Mouse (Mus musculus) heart, embryonic 14.5 days (tissue): ENCODE data around the gene Miip. TPM values are rescaled to one million over a fixed set of nuclear protein-coding genes. Genes with fewer than 3 reads are reported as not detected.

Experiments
- ATAC-seq: fragments of 200-750 bp; cut with Nextera tagmentation; 2 replicates; pipeline ENCODE4 v1.8.0; 2017; ENCODE audit warnings: low read depth, moderate TSS enrichment; ENCODE audit not compliant: insufficient number of reproducible peaks, insufficient read depth, low FRiP score
- H3K27ac ChIP-seq, 2 experiments: fragments of 200-500 bp in 1 of 2; fragments of 300-500 bp in 1 of 2; sonication (generic) in 1 of 2; replicated peaks in 1 of 2; 2 replicates each; pipeline ENCODE4 v1.5.1; 2012 to 2014; ENCODE audit warnings: low read depth in 2 of 2, low read length in 2 of 2, control low read depth in 1 of 2, mild to moderate bottlenecking in 1 of 2, mixed read lengths in 1 of 2; ENCODE audit not compliant: control insufficient read depth in 1 of 2, insufficient read depth in 1 of 2
- H3K27me3 ChIP-seq: fragments of 300-500 bp; sonication (generic); 2 replicates; pipeline ENCODE4 v1.6.1; 2014; ENCODE audit warnings: mild to moderate bottlenecking, low read length, control low read depth; ENCODE audit not compliant: control insufficient read depth, insufficient read depth
- H3K36me3 ChIP-seq: fragments of 300-500 bp; sonication (generic); 2 replicates; pipeline ENCODE4 v1.6.1; 2014; ENCODE audit warnings: mild to moderate bottlenecking, control low read depth, low read length, mixed read lengths; ENCODE audit not compliant: control insufficient read depth, insufficient read depth
- H3K4me1 ChIP-seq, 2 experiments: fragments of 200-500 bp in 1 of 2; fragments of 300-500 bp in 1 of 2; sonication (generic) in 1 of 2; 2 replicates each; pipeline ENCODE4 v1.6.1; 2012 to 2014; ENCODE audit warnings: low read length in 2 of 2, control low read depth in 1 of 2, mixed read lengths in 1 of 2; ENCODE audit not compliant: control insufficient read depth in 2 of 2, insufficient read depth in 2 of 2
- H3K4me2 ChIP-seq: fragments of 300-500 bp; sonication (generic); 2 replicates; pipeline ENCODE4 v1.6.1; 2014; ENCODE audit warnings: mild to moderate bottlenecking, low read length
- H3K4me3 ChIP-seq, 2 experiments: fragments of 200-500 bp in 1 of 2; fragments of 300-500 bp in 1 of 2; sonication (generic) in 1 of 2; 2 replicates each; pipeline ENCODE4 v1.5.1; 2012 to 2014; ENCODE audit warnings: low read length in 2 of 2, mild to moderate bottlenecking in 2 of 2, control low read depth in 1 of 2, low read depth in 1 of 2, moderate library complexity in 1 of 2; ENCODE audit not compliant: control insufficient read depth in 1 of 2, insufficient read depth in 1 of 2
- H3K9ac ChIP-seq: fragments of 300-500 bp; sonication (generic); 2 replicates; pipeline ENCODE4 v1.6.1; 2014; ENCODE audit warnings: mild to moderate bottlenecking, low read length
- H3K9me3 ChIP-seq: fragments of 300-500 bp; sonication (generic); 2 replicates; pipeline ENCODE4 v1.6.1; 2016; ENCODE audit warnings: low read length, control low read depth; ENCODE audit not compliant: control insufficient read depth
- WGBS: fragments of 180-500 bp; shearing (Covaris S2); extraction: QIAGEN DNeasy Blood & Tissue Kit; methylation state at CpG from one replicate; pipeline ENCODE4 v1.1.7; 2014; 5-methylcytosine and 5-hydroxymethylcytosine counted together
- polyA plus RNA-seq: library from polyadenylated mRNA; unstranded; fragments of >200 nt; fragmentation: Nextera tagmentation; extraction: Ambion mirVana; gene quantifications from 2 replicates; pipeline ENCODE4 v1.2.1, GENCODE M21; 2014

Gene Miip
- polyA plus RNA-seq, 1 experiment from 2014 or later: 18.9 TPM

DNA sequence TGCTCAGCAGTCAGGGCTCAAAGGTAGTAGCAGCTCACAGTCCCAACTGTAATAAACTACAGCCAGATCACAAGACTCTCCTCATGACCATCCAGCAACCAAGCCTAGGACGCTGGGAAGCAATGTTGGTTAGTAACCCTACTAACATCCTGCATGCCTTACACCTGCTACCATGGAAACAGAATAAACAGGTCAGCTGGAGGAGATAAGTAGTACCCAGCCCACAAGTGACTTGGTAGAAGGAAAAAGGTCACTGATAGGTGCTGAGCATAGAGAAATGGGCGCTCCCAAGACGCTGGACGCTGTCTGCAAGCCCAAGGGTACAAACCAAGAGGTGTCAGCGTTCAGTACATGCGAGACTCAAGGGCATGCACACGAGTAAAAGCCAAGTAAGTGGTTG, 31.8 kb upstream of the Miip start:
- Histone ChIP-seq H3K27me3 (no peaks in the 10 kb centered on the region), H3K4me3 (no peak overlapping the region), H3K4me1 (peaks cover 47 to 62% of the 10 kb centered on the region in 2 experiments), H3K4me2 (peak overlapping the region; percentile 30), H3K27ac (peak overlapping the region; percentile 36 to 74; a peak in 3 of 4 replicates), H3K36me3 (peaks cover 78% of the 10 kb centered on the region), H3K9ac (peak overlapping the region; percentile 45; the same call in 1 of the 2 replicates), H3K9me3 (no peaks in the 10 kb centered on the region)
- WGBS: 42% methylated on average over 7 of the region's 7 CpGs
- no peak for ATAC-seq

DNA sequence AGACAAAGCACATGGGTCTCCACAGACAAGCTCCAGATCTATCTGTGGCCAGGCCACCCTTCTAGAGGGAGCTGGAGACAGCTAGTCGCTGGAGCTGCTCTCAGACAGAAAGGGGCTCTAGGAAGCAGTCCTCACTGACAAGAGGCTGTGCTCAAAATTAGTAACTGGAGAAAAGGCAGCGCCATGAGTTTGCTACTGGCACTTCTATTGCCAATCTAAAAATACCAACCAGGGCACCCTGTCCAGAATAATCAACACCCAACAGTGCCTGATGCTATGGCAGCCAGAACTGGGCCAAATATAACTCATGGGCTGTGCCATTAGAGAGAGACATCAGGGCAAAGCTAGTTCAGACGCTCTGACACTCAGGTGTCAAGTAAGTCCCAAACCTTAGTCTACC, 28.7 kb upstream of the Miip start:
- Histone ChIP-seq H3K4me3 (no peak overlapping the region), H3K4me2 (peak overlapping the region; percentile 41), H3K9me3 (no peaks in the 10 kb centered on the region), H3K27me3 (no peaks in the 10 kb centered on the region), H3K4me1 (peaks cover 35 to 45% of the 10 kb centered on the region in 2 experiments), H3K9ac (peak overlapping the region; percentile 61), H3K36me3 (peaks cover 99% of the 10 kb centered on the region), H3K27ac (peak overlapping the region; percentile 96 to 99)
- ATAC-seq: peak; percentile 48
- 39% methylated on average over 3 of the region's 3 CpGs for WGBS

DNA sequence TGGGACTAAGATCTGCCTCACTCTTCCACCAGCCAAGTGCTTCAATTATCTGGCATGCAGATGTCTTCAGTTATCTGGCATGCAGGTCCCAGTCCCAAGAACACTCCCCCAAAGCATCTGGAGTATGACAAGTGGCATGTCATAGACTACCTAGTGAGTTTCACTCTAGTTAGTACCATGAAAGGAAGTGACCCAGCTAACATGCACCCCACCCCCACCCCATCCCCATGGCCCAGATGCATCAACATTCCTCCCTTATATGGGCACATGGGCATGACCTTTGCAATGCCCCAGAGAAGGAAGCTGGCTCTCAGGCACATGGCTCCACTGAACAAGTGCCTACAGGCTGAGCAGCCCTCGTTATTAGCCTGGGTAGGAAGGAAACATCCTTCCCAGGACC, 27.8 kb upstream of the Miip start:
- Histone ChIP-seq H3K36me3 (peaks cover 99% of the 10 kb centered on the region), H3K27me3 (no peaks in the 10 kb centered on the region), H3K9me3 (no peaks in the 10 kb centered on the region), H3K27ac (peak overlapping the region; percentile 96 to 99), H3K9ac (peak overlapping the region; percentile 61), H3K4me2 (peak overlapping the region; percentile 41; the same call in 1 of the 2 replicates), H3K4me3 (no peak overlapping the region), H3K4me1 (peaks cover 35 to 45% of the 10 kb centered on the region in 2 experiments)
- peak; percentile 47 for ATAC-seq
- WGBS: 20% methylated on average over 1 of the region's 1 CpGs

DNA sequence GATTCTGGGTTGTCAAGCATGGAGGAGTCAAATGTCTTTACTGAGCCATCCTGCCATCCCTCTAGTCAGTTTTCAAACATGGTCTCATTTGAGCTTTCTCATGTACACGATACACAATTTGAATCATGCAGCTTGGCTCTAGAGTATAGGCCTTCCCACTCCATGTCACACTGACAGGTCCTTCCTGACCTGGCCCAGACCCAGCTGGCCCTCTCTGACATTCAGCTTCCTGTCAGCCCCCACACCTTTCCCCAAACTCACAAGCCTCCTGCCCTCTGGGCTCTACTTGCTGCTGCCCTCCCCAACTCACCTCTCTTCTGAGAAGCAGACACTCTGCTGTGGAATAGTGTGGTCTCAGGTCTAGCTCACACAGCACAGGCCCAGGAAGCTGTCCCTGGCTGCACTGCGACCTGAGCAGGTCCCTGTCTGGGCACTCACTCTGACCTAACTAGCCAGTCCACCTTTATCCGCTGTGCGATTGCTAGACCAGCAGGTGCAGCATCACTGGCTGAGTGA, 27.3 kb upstream of the Miip start:
- peak overlapping the region; percentile 96 to 99 for H3K27ac ChIP-seq
- 54% methylated on average over 4 of the region's 4 CpGs for WGBS
- H3K9ac ChIP-seq: peak overlapping the region; percentile 38
- no peak overlapping the region for H3K4me3 ChIP-seq
- no peaks in the 10 kb centered on the region for H3K9me3 ChIP-seq
- peaks cover 34 to 40% of the 10 kb centered on the region in 2 experiments for H3K4me1 ChIP-seq
- peaks cover 99% of the 10 kb centered on the region for H3K36me3 ChIP-seq
- H3K4me2 ChIP-seq: peak overlapping the region; percentile 23; the same call in 1 of the 2 replicates
- no peaks in the 10 kb centered on the region for H3K27me3 ChIP-seq
- ATAC-seq: no peak

DNA sequence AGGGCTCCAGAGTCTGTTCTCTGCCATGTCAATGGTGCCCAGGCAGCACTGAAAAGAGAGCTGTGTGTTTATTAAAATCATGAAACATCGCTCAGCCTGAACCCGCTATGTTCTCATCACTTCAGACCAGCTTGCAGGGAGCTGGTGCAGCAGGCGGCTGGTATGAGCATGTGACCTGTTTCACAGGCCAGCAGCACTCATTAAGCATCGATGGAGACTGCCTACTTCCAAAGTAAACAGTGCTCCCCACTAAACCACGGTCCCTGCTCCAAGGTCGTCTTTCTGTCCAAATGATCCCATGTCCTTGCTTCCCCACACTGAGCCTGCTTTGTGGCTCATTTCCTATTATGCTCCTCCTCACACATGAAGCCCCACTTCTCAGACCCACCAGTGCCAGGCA, 21.7 kb upstream of the Miip start:
- Histone ChIP-seq H3K36me3 (peaks cover 97% of the 10 kb centered on the region), H3K4me1 (peaks cover 0 to under 1% of the 10 kb centered on the region in 2 experiments; a peak in 1 of 4 replicates), H3K9ac (no peak overlapping the region), H3K4me2 (no peak overlapping the region), H3K27me3 (no peaks in the 10 kb centered on the region), H3K4me3 (no peak overlapping the region), H3K27ac (peak overlapping the region in 1 of 2 experiments; percentile 29; a peak in 1 of 4 replicates), H3K9me3 (no peaks in the 10 kb centered on the region)
- 68% methylated on average over 6 of the region's 6 CpGs for WGBS
- ATAC-seq: no peak

DNA sequence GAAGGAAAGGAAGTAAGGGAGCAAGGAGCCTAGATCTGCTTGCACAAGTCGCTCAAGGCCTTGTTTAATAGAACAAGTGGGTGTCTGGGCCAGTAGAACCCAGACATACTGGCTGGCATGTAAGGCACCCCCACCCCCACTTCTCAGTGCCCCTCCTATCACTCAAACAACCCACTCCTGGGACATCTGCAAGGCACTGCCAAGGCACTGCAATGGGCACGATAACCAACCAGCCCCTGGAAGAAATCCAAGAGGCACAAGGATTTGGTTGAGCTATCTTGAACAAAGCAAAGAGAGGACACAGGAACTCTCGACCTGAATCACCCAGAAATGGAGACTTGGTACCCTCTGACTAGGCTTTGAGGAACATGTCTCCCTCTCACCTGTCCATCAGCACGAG, 19.6 kb upstream of the Miip start:
- Histone ChIP-seq H3K9ac (no peak overlapping the region), H3K4me3 (no peak overlapping the region), H3K4me2 (no peak overlapping the region), H3K27ac (no peak overlapping the region), H3K4me1 (no peaks in the 10 kb centered on the region; a peak in 1 of 4 replicates), H3K36me3 (peaks cover 97% of the 10 kb centered on the region), H3K9me3 (no peaks in the 10 kb centered on the region), H3K27me3 (no peaks in the 10 kb centered on the region)
- no peak for ATAC-seq
- WGBS: 85% methylated on average over 4 of the region's 4 CpGs

DNA sequence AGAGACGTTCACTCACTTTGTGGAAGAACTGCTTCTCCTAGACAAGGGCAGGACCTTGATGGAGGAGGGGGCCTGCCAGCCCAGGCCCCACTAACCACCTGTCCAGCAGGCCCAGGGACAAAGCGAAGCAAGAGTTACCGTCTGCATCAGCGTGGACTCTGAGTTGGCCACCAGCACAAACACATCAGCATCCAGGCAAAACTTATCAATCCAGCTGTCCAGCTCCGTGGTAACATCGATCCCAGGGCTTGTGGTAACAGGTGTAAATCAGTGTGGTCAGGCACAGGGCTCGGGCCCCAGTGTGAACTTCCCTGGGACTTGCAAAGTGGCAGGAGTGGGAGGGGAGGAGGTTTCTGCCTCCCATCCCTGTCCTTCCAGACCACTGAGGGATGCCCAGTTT, 18.7 kb upstream of the Miip start:
- no peak overlapping the region for H3K4me2 ChIP-seq
- WGBS: 95% methylated on average over 7 of the region's 7 CpGs
- no peaks in the 10 kb centered on the region; a peak in 1 of 4 replicates for H3K4me1 ChIP-seq
- H3K36me3 ChIP-seq: peaks cover 97% of the 10 kb centered on the region
- no peak overlapping the region for H3K4me3 ChIP-seq
- ATAC-seq: no peak
- no peak overlapping the region for H3K9ac ChIP-seq
- H3K9me3 ChIP-seq: no peaks in the 10 kb centered on the region
- no peak overlapping the region for H3K27ac ChIP-seq
- H3K27me3 ChIP-seq: no peaks in the 10 kb centered on the region

DNA sequence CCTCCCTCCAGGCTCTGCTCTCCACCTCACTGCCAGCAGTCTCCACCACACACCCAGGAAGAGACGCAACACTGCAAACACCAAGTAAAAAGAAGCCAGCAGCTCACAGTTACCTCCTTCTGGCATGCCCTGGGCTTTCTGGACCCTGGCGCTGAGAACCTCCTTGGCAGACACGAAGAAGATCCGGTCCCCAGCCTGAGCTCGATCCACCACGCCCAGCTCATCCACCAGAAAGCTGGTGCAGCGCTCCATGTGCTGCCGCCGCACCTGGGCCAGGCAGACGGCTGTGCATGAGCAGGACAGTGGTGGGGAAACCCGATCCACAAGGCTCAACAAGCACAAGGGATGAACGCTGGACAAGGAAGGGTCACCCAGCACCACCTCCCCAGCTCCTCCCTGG, 17.5 kb upstream of the Miip start:
- H3K9ac ChIP-seq: no peak overlapping the region
- H3K4me1 ChIP-seq: no peaks in the 10 kb centered on the region; a peak in 1 of 4 replicates

More for the DNA sequence above, 17.5 kb upstream of the Miip start:
- Histone ChIP-seq H3K9me3 (no peaks in the 10 kb centered on the region), H3K4me2 (no peak overlapping the region), H3K36me3 (peaks cover 97% of the 10 kb centered on the region), H3K27ac (no peak overlapping the region), H3K4me3 (no peak overlapping the region), H3K27me3 (no peaks in the 10 kb centered on the region)
- WGBS: 96% methylated on average over 12 of the region's 12 CpGs
- ATAC-seq: no peak
